Mouse (Mus musculus): ENCODE measurements around the gene Stard10. TPM values are rescaled to one million over a fixed set of nuclear protein-coding genes. Genes with fewer than 3 reads are reported as not detected.

Gene Stard10
- total RNA-seq, 1 experiment, result 15.2 TPM

DNA sequence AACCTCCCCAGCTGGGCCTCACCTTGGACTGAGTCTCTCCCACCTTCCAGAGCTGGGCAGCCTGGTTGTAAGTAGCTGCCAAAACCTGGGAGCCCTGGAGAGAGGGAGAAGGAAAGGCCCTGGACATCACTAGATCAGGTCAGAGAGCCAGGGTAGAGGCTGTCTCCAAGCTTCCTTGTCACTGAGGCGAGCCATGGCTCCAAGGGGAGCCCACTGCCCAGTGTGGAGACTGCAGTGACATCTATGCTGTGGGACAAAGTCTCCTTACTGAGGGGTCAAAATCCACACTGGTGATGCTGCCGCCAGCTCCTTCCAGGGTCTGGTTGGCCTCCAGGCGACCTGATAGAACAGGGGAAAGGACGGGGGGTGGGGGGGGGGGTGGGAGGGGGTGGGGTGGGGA lies 24.8 kb upstream of the Stard10 start:
- Histone ChIP-seq H3K4me1 (ENCODE audit: control insufficient read depth in 2 of 2, insufficient read depth in 2 of 2, low read length in 2 of 2, poor library complexity in 1 of 2) (peaks cover 0 to 4% of the 10 kb centered on the region in 2 experiments; a peak in 1 of 4 replicates), H3K27ac (ENCODE audit: insufficient read depth, low read depth, low read length, poor library complexity, severe bottlenecking) (no peak overlapping the region), H3K9ac (ENCODE audit: insufficient read depth, low read depth, low read length, poor library complexity, severe bottlenecking) (no peak overlapping the region), H3K4me3 (ENCODE audit: insufficient read depth in 1 of 2, low read depth in 1 of 2, low read length in 2 of 2, poor library complexity in 1 of 2, severe bottlenecking in 1 of 2) (no peak overlapping the region), H3K36me3 (ENCODE audit: control insufficient read depth, insufficient read depth, low read length, poor library complexity, severe bottlenecking) (peaks cover 4% of the 10 kb centered on the region; the same call in 1 of the 2 replicates), H3K9me3 (ENCODE audit: control insufficient read depth, insufficient read depth, low read depth, low read length) (no peaks in the 10 kb centered on the region)
- in situ Hi-C loops (cut with MboI; ENCODE audit: low sequenced_read_pairs in 2 of 2, unreplicated experiment in 2 of 2), result loop anchor here in 1 of 2 experiments (25.0 kb wide), 1 partner anchor 230 kb away; no protein-coding TSS in a partner anchor
- TF ChIP-seq MAFK (IDR thresholded peaks at IDR 0.05; ENCODE audit: insufficient read depth, low read depth, low read length), result no peak
- no peak for DNase-seq (ENCODE audit: low read depth, low spot score)

DNA sequence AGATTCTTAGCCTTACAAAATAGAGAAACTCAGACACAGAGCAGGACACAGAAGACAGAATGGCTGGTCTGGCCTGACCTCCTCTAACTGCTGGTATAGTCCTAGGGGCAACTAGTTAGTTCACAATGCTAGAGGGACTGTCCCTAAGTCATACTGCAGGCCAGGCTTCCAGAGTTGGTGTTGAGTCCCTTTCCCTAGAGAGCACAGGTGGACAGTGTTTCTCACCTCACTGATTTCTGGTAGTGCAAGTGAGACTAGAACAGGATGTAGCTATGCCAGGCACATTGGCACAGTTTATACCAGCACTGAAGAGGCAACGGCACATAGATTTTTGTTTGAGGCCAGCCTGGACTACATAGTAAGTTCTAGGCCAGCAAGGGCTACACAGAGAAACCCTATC lies 24.2 kb upstream of the Stard10 start:
- no peak overlapping the region for H3K27ac ChIP-seq (ENCODE audit: insufficient read depth, low read depth, low read length, poor library complexity, severe bottlenecking)
- no peak overlapping the region for H3K9ac ChIP-seq (ENCODE audit: insufficient read depth, low read depth, low read length, poor library complexity, severe bottlenecking)
- H3K4me1 ChIP-seq (ENCODE audit: control insufficient read depth in 2 of 2, insufficient read depth in 2 of 2, low read length in 2 of 2, poor library complexity in 1 of 2), result peaks cover 0 to 4% of the 10 kb centered on the region in 2 experiments; a peak in 1 of 4 replicates
- TF ChIP-seq HCFC1 (IDR thresholded peaks at IDR 0.05; ENCODE audit: borderline replicate concordance, insufficient read depth, low read length), result no peak
- H3K36me3 ChIP-seq (ENCODE audit: control insufficient read depth, insufficient read depth, low read length, poor library complexity, severe bottlenecking), result peaks cover 4% of the 10 kb centered on the region; the same call in 1 of the 2 replicates
- H3K9me3 ChIP-seq (ENCODE audit: control insufficient read depth, insufficient read depth, low read depth, low read length), result no peaks in the 10 kb centered on the region
- in situ Hi-C loops (cut with MboI; ENCODE audit: low sequenced_read_pairs in 2 of 2, unreplicated experiment in 2 of 2), result loop anchor here in 1 of 2 experiments (25.0 kb wide), 1 partner anchor 230 kb away; no protein-coding TSS in a partner anchor
- no peak for DNase-seq (ENCODE audit: low read depth, low spot score)
- no peak overlapping the region for H3K4me3 ChIP-seq (ENCODE audit: insufficient read depth in 1 of 2, low read depth in 1 of 2, low read length in 2 of 2, poor library complexity in 1 of 2, severe bottlenecking in 1 of 2)

- in situ Hi-C loops (cut with MboI; ENCODE audit: low sequenced_read_pairs in 2 of 2, unreplicated experiment in 2 of 2), result loop anchor here in 1 of 2 experiments (25.0 kb wide), 1 partner anchor 231 kb away; no protein-coding TSS in a partner anchor
- H3K4me3 ChIP-seq (ENCODE audit: insufficient read depth in 1 of 2, low read depth in 1 of 2, low read length in 2 of 2, poor library complexity in 1 of 2, severe bottlenecking in 1 of 2), result no peak overlapping the region
- DNase-seq (ENCODE audit: low read depth, low spot score), result no peak
- no peaks in the 10 kb centered on the region for H3K9me3 ChIP-seq (ENCODE audit: control insufficient read depth, insufficient read depth, low read depth, low read length)
- H3K9ac ChIP-seq (ENCODE audit: insufficient read depth, low read depth, low read length, poor library complexity, severe bottlenecking), result no peak overlapping the region
- TF ChIP-seq CHD2 (IDR thresholded peaks at IDR 0.05; ENCODE audit: low read depth, low read length), result no peak
- no peak for TF ChIP-seq ZC3H11A (IDR thresholded peaks at IDR 0.05; ENCODE audit: borderline replicate concordance, low read depth, low read length)
- no peak for TF ChIP-seq MAFK (IDR thresholded peaks at IDR 0.05; ENCODE audit: insufficient read depth, low read depth, low read length)
- no peak for TF ChIP-seq ZNF384 (IDR thresholded peaks at IDR 0.05; ENCODE audit: low read depth, low read length)
- no peak for TF ChIP-seq HCFC1 (IDR thresholded peaks at IDR 0.05; ENCODE audit: borderline replicate concordance, insufficient read depth, low read length)
- peaks cover 4% of the 10 kb centered on the region; the same call in 1 of the 2 replicates for H3K36me3 ChIP-seq (ENCODE audit: control insufficient read depth, insufficient read depth, low read length, poor library complexity, severe bottlenecking)
- H3K4me1 ChIP-seq (ENCODE audit: control insufficient read depth in 2 of 2, insufficient read depth in 2 of 2, low read length in 2 of 2, poor library complexity in 1 of 2), result peaks cover 0 to 4% of the 10 kb centered on the region in 2 experiments; a peak in 1 of 4 replicates
- H3K27ac ChIP-seq (ENCODE audit: insufficient read depth, low read depth, low read length, poor library complexity, severe bottlenecking), result no peak overlapping the region
These were observed 23.7 kb upstream of the Stard10 start for GRCm38 (mm10) chr7:101293138-101293537.

- Histone ChIP-seq H3K9ac (ENCODE audit: insufficient read depth, low read depth, low read length, poor library complexity, severe bottlenecking) (no peak overlapping the region), H3K4me3 (ENCODE audit: insufficient read depth in 1 of 2, low read depth in 1 of 2, low read length in 2 of 2, poor library complexity in 1 of 2, severe bottlenecking in 1 of 2) (no peak overlapping the region), H3K36me3 (ENCODE audit: control insufficient read depth, insufficient read depth, low read length, poor library complexity, severe bottlenecking) (peaks cover 4% of the 10 kb centered on the region; the same call in 1 of the 2 replicates), H3K4me1 (ENCODE audit: control insufficient read depth in 2 of 2, insufficient read depth in 2 of 2, low read length in 2 of 2, poor library complexity in 1 of 2) (peaks cover 0 to 4% of the 10 kb centered on the region in 2 experiments; a peak in 1 of 4 replicates), H3K27ac (ENCODE audit: insufficient read depth, low read depth, low read length, poor library complexity, severe bottlenecking) (no peak overlapping the region), H3K9me3 (ENCODE audit: control insufficient read depth, insufficient read depth, low read depth, low read length) (no peaks in the 10 kb centered on the region)
- TF ChIP-seq ZNF384 (IDR thresholded peaks at IDR 0.05; ENCODE audit: low read depth, low read length), result no peak
- TF ChIP-seq HCFC1 (IDR thresholded peaks at IDR 0.05; ENCODE audit: borderline replicate concordance, insufficient read depth, low read length), result no peak
- TF ChIP-seq ZC3H11A (IDR thresholded peaks at IDR 0.05; ENCODE audit: borderline replicate concordance, low read depth, low read length), result no peak
- no peak for TF ChIP-seq CHD2 (IDR thresholded peaks at IDR 0.05; ENCODE audit: low read depth, low read length)
- no peak for TF ChIP-seq MAFK (IDR thresholded peaks at IDR 0.05; ENCODE audit: insufficient read depth, low read depth, low read length)
- no peak for DNase-seq (ENCODE audit: low read depth, low spot score)
- in situ Hi-C loops (cut with MboI; ENCODE audit: low sequenced_read_pairs in 2 of 2, unreplicated experiment in 2 of 2), result loop anchor here in 1 of 2 experiments (25.0 kb wide), 1 partner anchor 231 kb away; no protein-coding TSS in a partner anchor
These were observed 23.3 kb upstream of the Stard10 start for GRCm38 (mm10) chr7:101293611-101294010.

GRCm38 (mm10) chr7:101295438-101295837 lies 21.4 kb upstream of the Stard10 start:
- in situ Hi-C loops (cut with MboI; ENCODE audit: low sequenced_read_pairs in 2 of 2, unreplicated experiment in 2 of 2), result loop anchor here in 1 of 2 experiments (25.0 kb wide), 1 partner anchor 233 kb away; no protein-coding TSS in a partner anchor
- no peak overlapping the region for H3K27ac ChIP-seq (ENCODE audit: insufficient read depth, low read depth, low read length, poor library complexity, severe bottlenecking)
- H3K9me3 ChIP-seq (ENCODE audit: control insufficient read depth, insufficient read depth, low read depth, low read length), result no peaks in the 10 kb centered on the region

More at GRCm38 (mm10) chr7:101295438-101295837, 21.4 kb upstream of the Stard10 start:
- H3K9ac ChIP-seq (ENCODE audit: insufficient read depth, low read depth, low read length, poor library complexity, severe bottlenecking), result no peak overlapping the region
- H3K36me3 ChIP-seq (ENCODE audit: control insufficient read depth, insufficient read depth, low read length, poor library complexity, severe bottlenecking), result 0 out of 2 replicates have a peak, but pooled peaks cover 2% of the 10 kb centered on the region
- DNase-seq (ENCODE audit: low read depth, low spot score), result peak; percentile 40
- no peak overlapping the region for H3K4me3 ChIP-seq (ENCODE audit: insufficient read depth in 1 of 2, low read depth in 1 of 2, low read length in 2 of 2, poor library complexity in 1 of 2, severe bottlenecking in 1 of 2)
- no peak for TF ChIP-seq ZC3H11A (IDR thresholded peaks at IDR 0.05; ENCODE audit: borderline replicate concordance, low read depth, low read length)
- no peak for TF ChIP-seq MAFK (IDR thresholded peaks at IDR 0.05; ENCODE audit: insufficient read depth, low read depth, low read length)
- TF ChIP-seq ZNF384 (IDR thresholded peaks at IDR 0.05; ENCODE audit: low read depth, low read length), result no peak
- no peak for TF ChIP-seq HCFC1 (IDR thresholded peaks at IDR 0.05; ENCODE audit: borderline replicate concordance, insufficient read depth, low read length)
- TF ChIP-seq CHD2 (IDR thresholded peaks at IDR 0.05; ENCODE audit: low read depth, low read length), result no peak
- H3K4me1 ChIP-seq (ENCODE audit: control insufficient read depth in 2 of 2, insufficient read depth in 2 of 2, low read length in 2 of 2, poor library complexity in 1 of 2), result peaks cover 0 to 4% of the 10 kb centered on the region in 2 experiments; a peak in 1 of 4 replicates
